Mouse (Mus musculus) urinary bladder, postnatal 36 days (tissue): ENCODE measurements around the gene Mrps12.

Source experiments
- DNase-seq, 2 experiments: peaks; one replicate each; pipeline ENCODE4 v3.0.0; 2022; ENCODE audit warnings: low spot score in 2 of 2, mixed read lengths in 1 of 2

Gene Mrps12

GRCm38 (mm10) chr7:28761907-28762306 lies 20.3 kb upstream of the Mrps12 start:
- no peak for DNase-seq

- DNase-seq: no peak
Observed at GRCm38 (mm10) chr7:28758623-28759022, 17.0 kb upstream of the Mrps12 start.

- no peak for DNase-seq
Observed at GRCm38 (mm10) chr7:28756079-28756478, 14.5 kb upstream of the Mrps12 start, which contains the start of gene Ccer2. Gene Ccer2, plus strand, starts transcription at chr7:28756174.

- no peak for DNase-seq
Observed at GRCm38 (mm10) chr7:28749935-28750334, 8.3 kb upstream of the Mrps12 start.

- no peak for DNase-seq
Observed at GRCm38 (mm10) chr7:28741368-28741708, 282 bp downstream of the Mrps12 start.

- no peak for DNase-seq
Observed at GRCm38 (mm10) chr7:28740949-28741348, 671 bp downstream of the Mrps12 start.

GRCm38 (mm10) chr7:28739829-28740228 lies 1.8 kb downstream of the Mrps12 start:
- no peak for DNase-seq

- DNase-seq: no peak
Observed at GRCm38 (mm10) chr7:28735701-28736100, 5.9 kb downstream of the Mrps12 start.

- DNase-seq: no peak
Observed at GRCm38 (mm10) chr7:28733211-28733610, 8.4 kb downstream of the Mrps12 start.

GRCm38 (mm10) chr7:28732341-28733142 lies 9.1 kb downstream of the Mrps12 start:
- peak; percentile 61 to 79 for DNase-seq

- no peak for DNase-seq
Observed at GRCm38 (mm10) chr7:28727649-28728340, 13.8 kb downstream of the Mrps12 start.

- DNase-seq: peak; percentile 66 to 75
Observed at GRCm38 (mm10) chr7:28726600-28726999, 15.0 kb downstream of the Mrps12 start.

- DNase-seq: no peak
Observed at GRCm38 (mm10) chr7:28724613-28725012, 17.0 kb downstream of the Mrps12 start.

GRCm38 (mm10) chr7:28722079-28722478 lies 19.5 kb downstream of the Mrps12 start:
- DNase-seq: no peak

GRCm38 (mm10) chr7:28720753-28721537 lies 20.7 kb downstream of the Mrps12 start:
- DNase-seq: no peak

GRCm38 (mm10) chr7:28719650-28720049 lies 22.0 kb downstream of the Mrps12 start:
- no peak for DNase-seq

GRCm38 (mm10) chr7:28719159-28719558 lies 22.5 kb downstream of the Mrps12 start:
- DNase-seq: no peak

GRCm38 (mm10) chr7:28717726-28718125 lies 23.9 kb downstream of the Mrps12 start:
- DNase-seq: no peak

GRCm38 (mm10) chr7:28716590-28717281 lies 24.9 kb downstream of the Mrps12 start, which contains the start of gene Fbxo17:
Gene Fbxo17, plus strand, starts transcription at chr7:28716804.
- DNase-seq: peak; percentile 43 to 48

- DNase-seq: no peak
Observed at GRCm38 (mm10) chr7:28715598-28715997, 26.0 kb downstream of the Mrps12 start.

GRCm38 (mm10) chr7:28714667-28715066 lies 27.0 kb downstream of the Mrps12 start:
- no peak for DNase-seq

- DNase-seq: no peak
Observed at GRCm38 (mm10) chr7:28710962-28711361, 30.7 kb downstream of the Mrps12 start.
